Mouse (Mus musculus) embryonic stem cell, embryonic (primary cell): ENCODE measurements around the gene Hsd11b2.

ENCODE experiments used
- CTCF ChIA-PET, 4 experiments: fragments of 300-600 bp in 2 of 4; fragments of 350-600 bp in 2 of 4; sonication (Branson Sonifier 250); formaldehyde crosslinking; loops; one replicate each; lab custom pipeline; 2022; ENCODE audit warnings: inconsistent platforms in 2 of 4; lab: Charles Lee
- POLR2A ChIA-PET, 4 experiments: fragments of 300-600 bp in 2 of 4; fragments of 350-600 bp in 2 of 4; sonication (Branson Sonifier 250); formaldehyde crosslinking; loops; one replicate each; lab custom pipeline; 2022; ENCODE audit warnings: antibody characterized with exemption in 4 of 4, inconsistent platforms in 1 of 4; lab: Charles Lee

Hsd11b2 gene

GRCm38 (mm10) chr8:105499787-105500186 lies 18.8 kb upstream of the Hsd11b2 start:
- ChIA-PET POLR2A (interaction anchor here in 2 of 4 experiments (0.8 to 2.9 kb wide), 4 partner anchors 11 to 19 kb away, joined by 3 to 9 read pairs (median 4); partner anchors contain the start of gene Hsd11b2 (in 1 of the 2)), CTCF (interaction anchor here in 3 of 4 experiments (0.6 to 1.4 kb wide), 6 partner anchors 16 to 151 kb away, joined by 3 to 5 read pairs (median 4); partner anchors contain the start of genes Hsd11b2 (in 1 of the 3) and Slc9a5 (in 1 of the 3))

- ChIA-PET POLR2A (interaction anchor here in 2 of 4 experiments (0.7 to 2.8 kb wide), 3 partner anchors 14 to 1282 kb away, joined by 3 to 10 read pairs (median 3); partner anchors contain the start of gene Hsd11b2 (in 1 of the 2)), CTCF (interaction anchor here in 3 of 4 experiments (0.9 to 1.7 kb wide), 3 partner anchors 11 to 21 kb away, joined by 3 to 6 read pairs (median 3); no protein-coding TSS in a partner anchor)
Observed at GRCm38 (mm10) chr8:105504617-105505016, 13.9 kb upstream of the Hsd11b2 start.

- POLR2A ChIA-PET = interaction anchor here in 3 of 4 experiments (0.6 to 2.8 kb wide), 10 partner anchors 8 to 171 kb away, joined by 3 to 10 read pairs (median 4); partner anchors contain the start of genes Hsd11b2 (in 3 of the 3) and Tppp3 (in 1 of the 3)
- CTCF ChIA-PET = interaction anchor here (0.7 to 1.1 kb wide), 5 partner anchors 9 to 252 kb away, joined by 3 to 6 read pairs (median 3); partner anchors contain the start of genes B3gnt9 (in 1 of the 4) and Hsd11b2 (in 1 of the 4)
Observed at GRCm38 (mm10) chr8:105506977-105507376, 11.6 kb upstream of the Hsd11b2 start.

- POLR2A ChIA-PET = interaction anchor here in 2 of 4 experiments (0.9 to 1.2 kb wide), 4 partner anchors 10 to 203 kb away, joined by 3 to 4 read pairs (median 3); partner anchors contain the start of genes Hsd11b2 (in 2 of the 2) and Elmo3 (in 1 of the 2)
Observed at GRCm38 (mm10) chr8:105508758-105509157, 9.8 kb upstream of the Hsd11b2 start.

DNA sequence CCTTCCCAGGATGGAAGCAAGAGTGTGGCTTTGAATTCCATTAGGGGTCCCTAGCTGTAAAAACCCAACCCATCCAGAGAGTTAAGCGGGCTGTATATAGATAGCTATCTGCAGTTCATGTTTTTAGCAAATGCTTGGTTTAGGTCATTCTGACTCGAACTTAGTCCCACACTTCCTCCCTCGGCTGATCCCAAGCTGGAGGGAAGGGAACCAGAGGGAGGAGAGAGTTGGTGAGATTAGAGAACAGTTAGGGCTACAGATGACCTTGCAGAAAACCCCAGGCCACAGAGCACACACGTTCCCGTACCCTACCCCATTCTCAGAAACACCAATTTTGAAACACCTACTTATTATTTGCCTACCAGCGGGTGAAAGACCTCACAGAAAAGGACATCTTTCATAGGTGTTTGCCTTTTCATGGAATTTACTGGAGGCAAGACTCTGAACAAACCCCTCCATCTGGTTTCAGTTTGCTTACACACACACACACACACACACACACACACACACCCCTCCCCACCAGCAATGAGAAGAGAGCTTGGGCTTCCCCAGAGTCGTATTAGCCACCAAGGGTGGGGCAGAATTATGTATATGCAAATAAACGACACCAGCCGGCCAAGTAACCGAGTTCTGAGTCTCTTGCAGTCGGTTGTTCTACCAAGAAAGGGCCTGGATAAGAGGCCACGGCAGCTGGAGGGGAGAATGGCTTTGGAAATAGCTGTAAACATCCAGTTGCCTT lies 8.4 kb upstream of the Hsd11b2 start:
- POLR2A ChIA-PET = interaction anchor here in 3 of 4 experiments (0.5 to 1.0 kb wide), 9 partner anchors 9 to 383 kb away, joined by 3 to 4 read pairs (median 3); partner anchors contain the start of gene Zdhhc1 (in 1 of the 3)
- CTCF ChIA-PET = interaction anchor here in 2 of 4 experiments (0.6 to 1.4 kb wide), 3 partner anchors 22 to 25 kb away, joined by 3 to 4 read pairs (median 3); no protein-coding TSS in a partner anchor

More at GRCm38 (mm10) chr8:105508758-105509157, 9.8 kb upstream of the Hsd11b2 start:
- CTCF ChIA-PET = interaction anchor here in 1 of 4 experiments (0.6 to 1.4 kb wide), 4 partner anchors 23 to 56 kb away, joined by 3 to 9 read pairs (median 3); no protein-coding TSS in a partner anchor

GRCm38 (mm10) chr8:105514194-105514593 lies 4.4 kb upstream of the Hsd11b2 start:
- POLR2A ChIA-PET = interaction anchor here in 2 of 4 experiments (0.6 to 2.0 kb wide), 5 partner anchors 15 to 888 kb away, joined by 3 to 9 read pairs (median 4); no protein-coding TSS in a partner anchor
- CTCF ChIA-PET = interaction anchor here (0.5 to 9.8 kb wide), 13 partner anchors 17 to 1906 kb away, joined by 3 to 100 read pairs (median 10); no protein-coding TSS in a partner anchor

- POLR2A ChIA-PET = interaction anchor here in 3 of 4 experiments (0.5 to 2.0 kb wide), 7 partner anchors 16 to 888 kb away, joined by 3 to 9 read pairs (median 3); no protein-coding TSS in a partner anchor
- CTCF ChIA-PET = interaction anchor here (0.5 to 9.8 kb wide), 22 partner anchors 9 to 1905 kb away, joined by 3 to 100 read pairs (median 6); partner anchors contain the start of genes Nutf2 (in 1 of the 4) and Ripor1 (in 1 of the 4)
Observed at GRCm38 (mm10) chr8:105514656-105515055, 3.9 kb upstream of the Hsd11b2 start.

- ChIA-PET CTCF (interaction anchor here (0.5 to 9.8 kb wide), 101 partner anchors 9 to 1421 kb away, joined by 3 to 100 read pairs (median 4); partner anchors contain the start of genes Atp6v0d1 (in 2 of the 4), Ripor1 (in 2 of the 4), Tppp3 (in 2 of the 4) and Acd (in 1 of the 4)), POLR2A (interaction anchor here in 3 of 4 experiments (0.5 to 2.0 kb wide), 34 partner anchors 8 to 1578 kb away, joined by 3 to 17 read pairs (median 4); partner anchors contain the start of genes Lrrc29 (in 1 of the 3), Tmem208 (in 1 of the 3) and Tppp3 (in 1 of the 3))
Observed at GRCm38 (mm10) chr8:105516018-105516645, 2.4 kb upstream of the Hsd11b2 start.

GRCm38 (mm10) chr8:105517346-105517745 lies 1.2 kb upstream of the Hsd11b2 start:
- ChIA-PET CTCF (interaction anchor here in 3 of 4 experiments (0.6 to 9.8 kb wide), 6 partner anchors 14 to 206 kb away, joined by 3 to 100 read pairs (median 9); no protein-coding TSS in a partner anchor), POLR2A (interaction anchor here in 2 of 4 experiments (0.5 to 7.2 kb wide), 9 partner anchors 9 to 85 kb away, joined by 3 to 46 read pairs (median 4); no protein-coding TSS in a partner anchor)

DNA sequence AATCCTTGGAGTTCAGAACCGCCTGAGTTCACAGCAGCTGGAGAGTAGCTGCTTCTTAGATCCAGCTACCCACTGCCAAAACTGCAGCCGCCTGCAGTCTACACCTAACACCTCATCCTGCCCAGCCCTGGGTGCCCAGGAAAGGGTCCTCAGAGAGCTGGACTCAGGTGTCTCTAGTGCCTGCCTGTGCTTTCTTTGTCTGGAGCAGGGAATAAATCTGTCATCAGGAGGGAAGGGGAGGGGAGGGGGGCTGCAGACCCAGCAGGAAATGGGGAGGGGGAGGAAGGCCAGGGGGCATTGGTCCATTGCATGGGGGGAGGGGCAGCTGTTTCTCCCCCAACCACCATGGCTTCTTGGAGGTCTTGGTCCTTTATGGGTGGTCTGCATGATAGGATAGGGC lies 1.0 kb downstream of the Hsd11b2 start:
- POLR2A ChIA-PET = interaction anchor here in 3 of 4 experiments (0.5 to 7.2 kb wide), 19 partner anchors 9 to 298 kb away, joined by 3 to 46 read pairs (median 4); partner anchors contain the start of genes Atp6v0d1 (in 2 of the 3), 4931428F04Rik (in 1 of the 3) and Tppp3 (in 1 of the 3)
- CTCF ChIA-PET = interaction anchor here (0.6 to 9.8 kb wide), 12 partner anchors 11 to 130 kb away, joined by 3 to 100 read pairs (median 5); no protein-coding TSS in a partner anchor

- CTCF ChIA-PET = interaction anchor here (0.5 to 9.8 kb wide), 9 partner anchors 11 to 1982 kb away, joined by 3 to 100 read pairs (median 3); no protein-coding TSS in a partner anchor
- POLR2A ChIA-PET = interaction anchor here in 2 of 4 experiments (0.6 to 7.2 kb wide), 5 partner anchors 8 to 223 kb away, joined by 3 to 46 read pairs (median 3); partner anchors contain the start of gene E2f4 (in 1 of the 2)
Observed at GRCm38 (mm10) chr8:105520521-105520920, 2.0 kb downstream of the Hsd11b2 start.

DNA sequence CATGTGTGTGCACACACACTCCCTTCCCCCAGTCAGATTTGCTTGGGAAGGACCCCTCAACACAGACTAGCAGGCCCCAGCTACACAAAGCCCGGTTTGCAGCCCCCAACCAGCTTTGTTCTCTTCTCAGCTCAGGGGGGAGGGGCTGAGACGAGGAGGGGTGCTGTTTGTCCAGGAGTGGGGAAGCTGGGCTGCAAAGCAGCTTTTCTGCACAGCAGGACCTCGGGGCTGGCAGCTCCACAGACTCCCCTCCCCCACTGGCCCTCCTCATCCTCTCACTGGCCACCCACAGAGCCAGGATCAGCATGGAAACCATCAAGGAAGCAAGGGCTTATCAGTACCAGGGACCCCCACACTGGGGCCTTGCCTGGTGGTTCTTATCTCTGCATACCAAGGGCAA lies 2.5 kb downstream of the Hsd11b2 start:
- ChIA-PET CTCF (interaction anchor here (0.5 to 9.8 kb wide), 7 partner anchors 10 to 451 kb away, joined by 3 to 100 read pairs (median 4); no protein-coding TSS in a partner anchor), POLR2A (interaction anchor here in 2 of 4 experiments (0.9 to 7.2 kb wide), 3 partner anchors 9 to 29 kb away, joined by 3 to 46 read pairs (median 3); no protein-coding TSS in a partner anchor)

DNA sequence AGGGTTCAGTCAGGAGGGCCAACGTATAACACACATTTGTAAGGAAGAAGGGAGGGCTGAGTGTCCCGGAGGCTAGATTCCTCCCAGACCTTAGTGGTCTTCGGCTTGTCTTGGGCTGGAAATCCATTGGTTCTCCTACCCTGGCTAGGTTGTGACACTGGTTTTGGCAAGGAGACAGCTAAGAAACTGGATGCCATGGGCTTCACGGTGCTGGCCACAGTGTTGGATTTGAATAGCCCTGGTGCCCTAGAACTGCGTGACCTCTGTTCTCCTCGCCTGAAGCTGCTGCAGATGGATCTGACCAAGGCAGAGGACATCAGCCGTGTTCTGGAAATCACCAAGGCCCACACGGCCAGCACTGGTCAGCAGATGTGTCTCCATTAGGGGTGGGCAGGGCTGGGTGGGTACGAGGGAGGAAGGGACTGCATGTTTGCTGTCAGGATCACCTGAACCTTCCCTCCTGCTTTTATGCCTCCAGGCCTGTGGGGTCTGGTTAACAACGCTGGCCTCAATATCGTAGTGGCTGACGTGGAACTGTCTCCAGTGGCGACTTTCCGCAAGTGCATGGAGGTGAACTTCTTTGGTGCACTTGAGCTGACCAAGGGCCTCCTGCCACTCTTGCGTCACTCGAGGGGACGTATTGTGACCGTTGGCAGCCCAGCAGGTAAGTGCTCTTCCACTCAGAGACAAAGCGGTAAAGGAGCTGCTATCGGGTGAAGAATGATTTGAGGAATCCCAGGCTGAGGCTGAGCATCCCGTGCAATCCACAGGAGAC lies 3.6 kb downstream of the Hsd11b2 start:
- CTCF ChIA-PET = interaction anchor here (0.6 to 9.8 kb wide), 7 partner anchors 10 to 473 kb away, joined by 3 to 100 read pairs (median 3); no protein-coding TSS in a partner anchor
- POLR2A ChIA-PET = interaction anchor here in 2 of 4 experiments (0.8 to 7.2 kb wide), 4 partner anchors 9 to 51 kb away, joined by 3 to 46 read pairs (median 3); partner anchors contain the start of gene Tppp3 (in 1 of the 2)

- ChIA-PET POLR2A (interaction anchor here in 2 of 4 experiments (0.7 to 7.2 kb wide), 5 partner anchors 8 to 323 kb away, joined by 3 to 46 read pairs (median 3); partner anchors contain the start of gene Tppp3 (in 1 of the 2)), CTCF (interaction anchor here in 3 of 4 experiments (0.6 to 9.8 kb wide), 7 partner anchors 9 to 165 kb away, joined by 3 to 100 read pairs (median 4); no protein-coding TSS in a partner anchor)
Observed at GRCm38 (mm10) chr8:105522890-105523289, 4.3 kb downstream of the Hsd11b2 start.

DNA sequence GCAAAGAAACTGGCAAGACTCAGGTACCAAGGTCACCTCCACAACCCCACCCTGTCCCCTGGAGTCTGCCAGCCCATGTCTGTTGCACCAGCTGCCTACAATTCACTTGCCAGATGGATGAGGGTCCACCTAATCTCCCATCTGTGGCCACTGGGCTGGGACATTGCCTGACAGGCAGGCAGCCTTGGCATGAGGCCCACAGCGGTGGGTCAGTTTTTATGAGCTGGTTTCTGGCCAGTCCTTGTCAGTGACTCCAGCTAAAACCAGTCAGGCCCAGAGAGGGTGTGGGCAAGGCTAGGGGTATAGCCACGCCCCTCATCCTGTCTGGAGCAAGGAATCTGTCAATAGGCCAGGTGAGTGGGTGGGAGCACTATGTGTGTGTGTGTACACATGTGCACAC lies 8.6 kb downstream of the Hsd11b2 start:
- CTCF ChIA-PET = interaction anchor here in 3 of 4 experiments (0.6 to 1.7 kb wide), 8 partner anchors 11 to 823 kb away, joined by 3 to 6 read pairs (median 4); partner anchors contain the start of gene Tppp3 (in 1 of the 3)
- POLR2A ChIA-PET = interaction anchor here in 2 of 4 experiments (0.8 to 1.5 kb wide), 5 partner anchors 10 to 78 kb away, joined by 3 to 4 read pairs (median 3); partner anchors contain the start of gene Ripor1 (in 1 of the 2)
